Mouse (Mus musculus) gastrocnemius, postnatal 36 days (tissue): Measurements from ENCODE around the gene Gm9913. TPM values are rescaled to one million over a fixed set of nuclear protein-coding genes. Genes with fewer than 3 reads are reported as not detected.

Experiments
- DNase-seq, 2 experiments: peaks; one replicate each; pipeline ENCODE4 v3.0.0; 2022
- intact Hi-C: fragments of 180-260 bp; cut with DNase I; formaldehyde crosslinking; loops from one replicate; pipeline ENCODE4 v1.15.1; 2025
- total RNA-seq, 2 experiments: library from RNA; stranded (reverse); gene quantifications; 2 replicates each; pipeline ENCODE4 v1.2.3; 2021

Gm9913 gene
- total RNA-seq, 2 experiments from 2014 or later = 0.10 TPM; not detected in 1

DNA sequence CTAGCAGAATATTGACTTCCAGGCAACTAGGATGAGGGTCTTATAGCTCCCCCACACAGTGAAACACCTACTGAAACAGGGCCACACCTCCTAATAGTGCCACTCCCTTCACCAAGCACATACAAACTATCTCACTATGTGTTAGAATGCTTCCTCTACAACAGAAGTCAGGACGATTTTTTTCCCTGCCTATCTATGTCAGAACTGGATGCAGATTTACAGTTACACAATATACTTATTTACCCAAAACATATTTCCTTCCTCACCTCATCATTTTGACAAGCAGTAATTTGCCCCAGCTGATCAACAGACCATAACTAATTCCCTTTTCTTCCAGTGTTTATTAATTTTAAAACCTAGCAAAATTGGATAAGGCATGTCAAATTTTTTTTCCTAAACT lies 38.8 kb downstream of the Gm9913 start:
- DNase-seq = no peak
- intact Hi-C loops = no loop called here

DNA sequence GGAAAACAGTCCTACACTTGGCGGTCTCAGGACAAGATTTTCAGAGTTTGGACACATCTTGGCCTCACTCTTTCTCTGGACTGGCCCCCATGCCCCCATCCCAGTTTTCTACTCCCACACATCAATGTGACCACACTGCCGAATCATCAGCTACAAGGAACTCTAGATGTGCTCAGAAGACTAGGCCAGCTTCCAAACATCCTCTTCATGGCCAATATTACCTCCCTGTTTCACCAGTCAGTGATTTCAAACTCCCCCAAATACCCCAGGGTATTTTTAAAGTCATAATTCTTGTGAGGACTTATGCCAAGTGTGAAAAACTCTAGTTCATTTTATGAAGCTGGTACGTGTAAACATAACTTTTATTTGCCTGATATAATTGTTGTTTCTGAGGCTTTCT lies 40.1 kb downstream of the Gm9913 start:
- intact Hi-C loops = no loop called here
- DNase-seq = no peak

DNA sequence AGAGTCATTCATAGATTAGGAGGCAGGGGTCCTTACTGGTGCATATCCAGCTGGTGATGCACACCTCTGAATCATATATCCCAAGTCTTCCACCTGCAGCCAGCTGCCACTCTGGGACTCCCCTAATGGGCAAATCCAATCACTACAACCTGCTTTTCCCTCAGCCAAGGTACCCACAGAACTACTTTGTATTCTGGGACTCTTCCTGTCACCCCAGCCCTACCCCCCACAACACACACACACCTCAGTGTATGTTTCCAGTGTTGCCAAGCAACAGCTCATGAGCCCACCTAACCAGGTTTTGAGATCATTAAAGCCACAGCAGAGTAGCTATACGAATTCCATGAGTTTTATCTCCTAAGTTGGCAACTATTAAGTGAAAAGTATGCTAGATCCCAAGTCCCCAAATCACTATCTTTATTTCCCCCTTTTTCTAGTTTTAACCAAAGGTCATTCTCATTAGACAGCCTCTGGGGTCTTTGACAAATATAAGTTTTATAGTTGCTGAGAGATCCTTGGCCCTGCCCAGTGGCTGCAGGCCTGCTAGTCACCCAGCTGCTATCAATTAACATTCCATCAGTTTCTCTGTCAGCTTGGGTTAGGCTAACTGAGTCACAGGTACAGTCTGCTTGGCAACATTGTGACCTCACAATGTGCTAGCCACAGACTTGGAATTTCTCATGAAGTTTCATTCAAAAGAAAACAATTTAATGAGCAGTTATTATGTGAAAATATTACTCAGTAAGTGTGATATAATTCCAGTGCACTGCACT lies 44.1 kb downstream of the Gm9913 start:
- DNase-seq = no peak
- intact Hi-C loops = no loop called here

DNA sequence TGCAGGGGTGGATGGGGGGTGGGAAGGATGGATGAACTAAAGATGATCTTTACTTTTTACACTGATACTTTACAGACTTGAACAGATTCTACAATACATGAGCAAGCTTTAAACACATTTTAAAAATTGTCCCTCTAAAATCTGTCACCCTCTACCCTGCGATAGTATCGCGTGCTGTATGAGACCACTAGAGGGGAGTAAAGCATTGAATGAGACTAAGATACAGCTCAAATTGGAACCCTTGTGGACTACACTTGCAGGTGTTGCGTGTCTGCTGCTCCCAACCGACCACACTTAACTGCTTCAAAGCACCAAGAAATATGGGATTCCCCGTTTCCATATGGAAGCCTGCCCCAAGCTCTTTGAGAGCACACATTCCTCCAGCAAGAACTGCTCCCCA lies 50.9 kb downstream of the Gm9913 start:
- DNase-seq = no peak
- intact Hi-C loops = no loop called here

Other genes with a start within 250 kb of the Gm9913 start
- gene Fbn1, start 2.9 kb downstream of the Gm9913 start, total RNA-seq = 10 to 100 TPM; 58.1 to 62.0 TPM
- 1 to 10 TPM in 1 of 2 experiments, under 1 TPM in 1; 0.99 to 1.2 TPM for gene Cep152, start 120.0 kb downstream of the Gm9913 start, total RNA-seq
- 10 to 100 TPM; 23.0 to 27.9 TPM for gene Eid1, start 168.0 kb downstream of the Gm9913 start, total RNA-seq
- 1 to 10 TPM in 1 of 2 experiments, under 1 TPM in 1; 0.61 to 1.3 TPM for gene Shc4, start 219.1 kb downstream of the Gm9913 start, total RNA-seq